Mouse (Mus musculus) urinary bladder, adult 2 months (tissue): ENCODE measurements at regions not wholly inside any gene's neighbourhood (a gene's known extent, or its start where the extent isn't known, plus 50 kb on each side); places are given as distances from the start of the nearest gene placed in this dataset.

Experiments
- DNase-seq: peaks from one replicate; pipeline ENCODE4 v3.0.0; 2022; ENCODE audit warnings: low spot score

GRCm38 (mm10) chr13:101219568-101219967 is 386.3 kb upstream of the Slc30a5 start:
- DNase-seq = no peak

GRCm38 (mm10) chr13:101216897-101217480 is 383.8 kb upstream of the Slc30a5 start:
- DNase-seq = no peak

GRCm38 (mm10) chr13:101216421-101216820 is 383.2 kb upstream of the Slc30a5 start:
- DNase-seq = no peak

GRCm38 (mm10) chr13:101215792-101216221 is 382.6 kb upstream of the Slc30a5 start:
- DNase-seq = no peak

- DNase-seq = no peak
These were observed 382.0 kb upstream of the Slc30a5 start for GRCm38 (mm10) chr13:101215131-101215641.

GRCm38 (mm10) chr13:101214094-101214493 is 380.9 kb upstream of the Slc30a5 start:
- no peak for DNase-seq

GRCm38 (mm10) chr13:101213121-101213916 is 380.1 kb upstream of the Slc30a5 start:
- DNase-seq = no peak

GRCm38 (mm10) chr13:101212341-101212895 is 379.2 kb upstream of the Slc30a5 start:
- DNase-seq = no peak

- no peak for DNase-seq
These were observed 375.6 kb upstream of the Slc30a5 start for GRCm38 (mm10) chr13:101208788-101209187.

GRCm38 (mm10) chr13:101203463-101203862 is 370.2 kb upstream of the Slc30a5 start:
- DNase-seq = no peak

GRCm38 (mm10) chr13:101202565-101203313 is 369.5 kb upstream of the Slc30a5 start:
- no peak for DNase-seq

- no peak for DNase-seq
These were observed 357.1 kb upstream of the Slc30a5 start for GRCm38 (mm10) chr13:101190249-101190830.

GRCm38 (mm10) chr13:101182387-101182786 is 349.2 kb upstream of the Slc30a5 start:
- DNase-seq = no peak

- no peak for DNase-seq
These were observed 341.9 kb upstream of the Slc30a5 start for GRCm38 (mm10) chr13:101175017-101175689.

- DNase-seq = no peak
These were observed 328.5 kb upstream of the Slc30a5 start for GRCm38 (mm10) chr13:101161768-101162167.

- no peak for DNase-seq
These were observed 326.7 kb upstream of the Slc30a5 start for GRCm38 (mm10) chr13:101159878-101160277.

GRCm38 (mm10) chr13:101153760-101154159 is 320.5 kb upstream of the Slc30a5 start:
- DNase-seq = no peak

- DNase-seq = no peak
These were observed 309.5 kb upstream of the Slc30a5 start for GRCm38 (mm10) chr13:101142761-101143160.

- DNase-seq = no peak
These were observed 309.0 kb upstream of the Slc30a5 start for GRCm38 (mm10) chr13:101142104-101142735.

GRCm38 (mm10) chr13:101129466-101129865 is 296.2 kb upstream of the Slc30a5 start:
- DNase-seq = no peak

GRCm38 (mm10) chr13:101127808-101128207 is 294.6 kb upstream of the Slc30a5 start:
- no peak for DNase-seq
